Mouse (Mus musculus) frontal cortex, postnatal 14 days (tissue): ENCODE data around the gene Gsk3a.
A peak's percentile ranks its signal among the peaks of the same experiment; 100 is the strongest.

Source experiments
- DNase-seq, 2 experiments: peaks; one replicate each; pipeline ENCODE4 v3.0.0; 2022; ENCODE audit warnings: low spot score in 2 of 2

Gene Gsk3a

GRCm38 (mm10) chr7:25222275-25222967, 15.2 kb downstream of the Gsk3a start:
- no peak for DNase-seq

- DNase-seq, result peak; percentile 96 to 98
Measured at GRCm38 (mm10) chr7:25221102-25221883, 16.4 kb downstream of the Gsk3a start, which contains the start of gene Zfp526. TSS of gene Zfp526 (plus strand) at chr7:25221425.

- no peak for DNase-seq
Measured at GRCm38 (mm10) chr7:25220457-25221101, 17.1 kb downstream of the Gsk3a start, which contains the start of gene Dedd2. TSS of gene Dedd2 (minus strand) at chr7:25220615.

- DNase-seq, result peak; percentile 89 to 93
Measured at GRCm38 (mm10) chr7:25219756-25220456, 17.7 kb downstream of the Gsk3a start.

- no peak for DNase-seq
Measured at GRCm38 (mm10) chr7:25219416-25219750, 18.3 kb downstream of the Gsk3a start.

- DNase-seq, result no peak
Measured at GRCm38 (mm10) chr7:25218705-25219415, 18.8 kb downstream of the Gsk3a start.

- no peak for DNase-seq
Measured at GRCm38 (mm10) chr7:25217653-25218395, 19.8 kb downstream of the Gsk3a start.

- DNase-seq, result no peak
Measured at GRCm38 (mm10) chr7:25214172-25214571, 23.5 kb downstream of the Gsk3a start.

GRCm38 (mm10) chr7:25213099-25213498, 24.6 kb downstream of the Gsk3a start:
- DNase-seq, result no peak

- no peak for DNase-seq
Measured at GRCm38 (mm10) chr7:25210482-25210881, 27.2 kb downstream of the Gsk3a start.

GRCm38 (mm10) chr7:25209161-25209622, 28.5 kb downstream of the Gsk3a start:
- DNase-seq, result no peak

- no peak for DNase-seq
Measured at GRCm38 (mm10) chr7:25206094-25206830, 31.4 kb downstream of the Gsk3a start.

- DNase-seq, result no peak
Measured at GRCm38 (mm10) chr7:25205355-25206093, 32.1 kb downstream of the Gsk3a start.

- DNase-seq, result no peak
Measured at GRCm38 (mm10) chr7:25203624-25204023, 34.0 kb downstream of the Gsk3a start.

- no peak for DNase-seq
Measured at GRCm38 (mm10) chr7:25197384-25198018, 40.1 kb downstream of the Gsk3a start.

- DNase-seq, result no peak
Measured at GRCm38 (mm10) chr7:25196107-25196506, 41.5 kb downstream of the Gsk3a start.

- DNase-seq, result no peak
Measured at GRCm38 (mm10) chr7:25195148-25195547, 42.5 kb downstream of the Gsk3a start.

- DNase-seq, result no peak
Measured at GRCm38 (mm10) chr7:25192110-25192509, 45.5 kb downstream of the Gsk3a start.

GRCm38 (mm10) chr7:25190806-25191205, 46.8 kb downstream of the Gsk3a start:
- DNase-seq, result no peak
